Comparison of ENCODE assay signal across 14 mouse cellular contexts in the genomic region with DNA sequence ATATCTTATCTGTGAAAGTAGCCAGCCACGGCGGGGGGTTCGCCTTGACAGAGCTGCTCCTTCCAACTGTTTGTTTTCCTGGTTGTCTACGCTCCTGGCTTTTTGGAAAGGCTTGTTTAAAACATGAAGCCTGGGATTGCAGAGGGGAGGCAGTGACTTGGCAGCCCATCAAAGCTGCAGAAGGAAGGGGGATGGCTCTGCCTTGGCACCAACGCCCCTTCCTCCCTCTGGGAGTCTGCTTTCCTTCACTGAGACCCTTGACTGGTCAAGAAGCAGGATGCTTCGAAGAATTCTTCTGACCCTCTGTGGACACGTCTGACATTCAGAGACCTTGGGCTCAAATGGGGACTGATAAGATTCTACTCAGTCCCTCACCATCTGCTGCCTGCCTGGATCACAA.
A peak's percentile ranks its signal among the peaks of the same experiment; 100 is the strongest.
DNase-seq lines count a peak whose midpoint lies in the region; ATAC-seq lines count a peak whose summit lies in the region.
"Had no signal": no experiment of that assay in that cellular context is flagged by ENCODE, and none has a peak within 500 bp of the region (broad histone marks: within the 10 kb centered on the region; RNA-seq: fewer than 3 reads in every experiment).

No protein-coding gene starts in this region.

- peak; percentile 15 to 21 for DNase-seq in cerebellum, postnatal 14 days
- DNase-seq in cerebellum, postnatal 25 days, result no peak
- peak; percentile 9 to 53 for DNase-seq in left cerebral cortex, postnatal 10 days (ENCODE audit: extremely low spot score in 1 of 2, low spot score in 2 of 2)
- DNase-seq in left cerebral cortex, adult 8-10 months (ENCODE audit: low spot score in 2 of 2), result no peak
- DNase-seq in ovary, postnatal 36 days (ENCODE audit: low spot score), result peak; percentile 10
- DNase-seq in ovary, postnatal 10 days (ENCODE audit: low spot score), result no peak
- peak; percentile 6 for DNase-seq in telencephalon, adult 2 months (ENCODE audit: low read depth, low spot score)
- DNase-seq: adrenal gland, postnatal 14 days; cerebellum, adult 9-10 months; gastrocnemius, postnatal 36 days; heart, postnatal 36 days; thymus, adult 2 months had no signal

- no peak for ATAC-seq in megakaryocyte, adult 5-6 weeks (ENCODE audit: poor library complexity, severe bottlenecking)
- ATAC-seq: inflammation-experienced regulatory T-cells, adult 6 months had no signal

- intact Hi-C loops in left cerebral cortex, postnatal 10 days (cut with DNase I), result no loop called here

Comparison
In these comparisons a context has a peak if more than half of its experiments do, and no peak if none do; other contexts are left out.
1. DNase-seq: peak in cerebellum, postnatal 14 days (2 of 2), left cerebral cortex, postnatal 10 days (2 of 2), ovary, postnatal 36 days (single experiment) and telencephalon, adult 2 months (single experiment); none in cerebellum, postnatal 25 days (0 of 2), left cerebral cortex, adult 8-10 months (0 of 2) and ovary, postnatal 10 days (single experiment).